Mouse (Mus musculus) ES-E14 (cell line): ENCODE data around the gene Cxcl3. TPM values are rescaled to one million over a fixed set of nuclear protein-coding genes. Genes with fewer than 3 reads are reported as not detected.
A peak's percentile ranks its signal among the peaks of the same experiment; 100 is the strongest.

ENCODE experiments used
- DNase-seq: peaks from one replicate; pipeline ENCODE4 v3.0.0-alpha.2; 2013; ENCODE audit warnings: low read depth, low spot score
- H3K27ac ChIP-seq: 2 replicates; pipeline ENCODE4 v1.5.1; 2012; ENCODE audit warnings: low read depth, mild to moderate bottlenecking, low read length, moderate library complexity, mixed read lengths; ENCODE audit not compliant: poor library complexity, insufficient read depth, severe bottlenecking
- H3K36me3 ChIP-seq: 2 replicates; pipeline ENCODE4 v1.6.1; 2012; ENCODE audit warnings: mild to moderate bottlenecking, low read length, moderate library complexity, mixed read lengths; ENCODE audit not compliant: control insufficient read depth, poor library complexity, insufficient read depth, severe bottlenecking
- H3K4me1 ChIP-seq, 2 experiments: fragments of 150-350 bp in 1 of 2; sonication (generic) in 1 of 2; 2 replicates each; pipeline ENCODE4 v1.6.1; 2012; ENCODE audit warnings: low read length in 2 of 2, mild to moderate bottlenecking in 1 of 2, mixed read lengths in 1 of 2; ENCODE audit not compliant: control insufficient read depth in 2 of 2, insufficient read depth in 2 of 2, poor library complexity in 1 of 2
- H3K4me3 ChIP-seq, 2 experiments: fragments of 150-350 bp in 1 of 2; sonication (generic) in 1 of 2; 2 replicates each; pipeline ENCODE4 v1.5.1; 2012; ENCODE audit warnings: low read length in 2 of 2, low read depth in 1 of 2, mild to moderate bottlenecking in 1 of 2, mixed read lengths in 1 of 2; ENCODE audit not compliant: insufficient read depth in 1 of 2, poor library complexity in 1 of 2, severe bottlenecking in 1 of 2
- H3K9ac ChIP-seq: 2 replicates; pipeline ENCODE4 v1.6.1; 2012; ENCODE audit warnings: low read depth, mild to moderate bottlenecking, low read length, mixed read lengths; ENCODE audit not compliant: poor library complexity, insufficient read depth, severe bottlenecking
- H3K9me3 ChIP-seq: fragments of 150-350 bp; sonication (generic); 2 replicates; pipeline ENCODE4 v1.6.1; 2012; ENCODE audit warnings: low read depth, mild to moderate bottlenecking, low read length; ENCODE audit not compliant: control insufficient read depth, insufficient read depth
- CHD2 ChIP-seq: IDR thresholded peaks from 2 replicates; pipeline ENCODE4 v1.6.1; 2014; ENCODE audit warnings: mild to moderate bottlenecking, low read depth, low read length, inconsistent platforms
- HCFC1 ChIP-seq: IDR thresholded peaks from 2 replicates; pipeline ENCODE4 v1.6.1; 2012; ENCODE audit warnings: low read length, inconsistent platforms, borderline replicate concordance; ENCODE audit not compliant: insufficient read depth
- MAFK ChIP-seq: IDR thresholded peaks from 2 replicates; pipeline ENCODE4 v1.6.1; 2014; ENCODE audit warnings: mild to moderate bottlenecking, low read depth, low read length, inconsistent platforms; ENCODE audit not compliant: insufficient read depth
- ZC3H11A ChIP-seq: IDR thresholded peaks from 2 replicates; pipeline ENCODE4 v1.6.1; 2012; ENCODE audit warnings: low read depth, mild to moderate bottlenecking, inconsistent platforms, low read length, borderline replicate concordance
- ZNF384 ChIP-seq: IDR thresholded peaks from 2 replicates; pipeline ENCODE4 v1.6.1; 2012; ENCODE audit warnings: low read depth, low read length, inconsistent platforms
- in situ Hi-C, 2 experiments: fragments of 600-800 bp; cut with MboI; formaldehyde crosslinking; loops; one replicate each; pipeline ENCODE4 v1.15.1; 2025; ENCODE audit warnings: low sequenced_read_pairs in 2 of 2, inconsistent platforms in 1 of 2; ENCODE audit not compliant: unreplicated experiment in 2 of 2
- total RNA-seq: library from RNA; depleted of rRNA; stranded (reverse); fragments of 300-350 nt; gene quantifications from 2 replicates; pipeline ENCODE4 v1.2.3, GENCODE M21; 2012

The Cxcl3 gene
- total RNA-seq, 1 experiment = not detected

DNA sequence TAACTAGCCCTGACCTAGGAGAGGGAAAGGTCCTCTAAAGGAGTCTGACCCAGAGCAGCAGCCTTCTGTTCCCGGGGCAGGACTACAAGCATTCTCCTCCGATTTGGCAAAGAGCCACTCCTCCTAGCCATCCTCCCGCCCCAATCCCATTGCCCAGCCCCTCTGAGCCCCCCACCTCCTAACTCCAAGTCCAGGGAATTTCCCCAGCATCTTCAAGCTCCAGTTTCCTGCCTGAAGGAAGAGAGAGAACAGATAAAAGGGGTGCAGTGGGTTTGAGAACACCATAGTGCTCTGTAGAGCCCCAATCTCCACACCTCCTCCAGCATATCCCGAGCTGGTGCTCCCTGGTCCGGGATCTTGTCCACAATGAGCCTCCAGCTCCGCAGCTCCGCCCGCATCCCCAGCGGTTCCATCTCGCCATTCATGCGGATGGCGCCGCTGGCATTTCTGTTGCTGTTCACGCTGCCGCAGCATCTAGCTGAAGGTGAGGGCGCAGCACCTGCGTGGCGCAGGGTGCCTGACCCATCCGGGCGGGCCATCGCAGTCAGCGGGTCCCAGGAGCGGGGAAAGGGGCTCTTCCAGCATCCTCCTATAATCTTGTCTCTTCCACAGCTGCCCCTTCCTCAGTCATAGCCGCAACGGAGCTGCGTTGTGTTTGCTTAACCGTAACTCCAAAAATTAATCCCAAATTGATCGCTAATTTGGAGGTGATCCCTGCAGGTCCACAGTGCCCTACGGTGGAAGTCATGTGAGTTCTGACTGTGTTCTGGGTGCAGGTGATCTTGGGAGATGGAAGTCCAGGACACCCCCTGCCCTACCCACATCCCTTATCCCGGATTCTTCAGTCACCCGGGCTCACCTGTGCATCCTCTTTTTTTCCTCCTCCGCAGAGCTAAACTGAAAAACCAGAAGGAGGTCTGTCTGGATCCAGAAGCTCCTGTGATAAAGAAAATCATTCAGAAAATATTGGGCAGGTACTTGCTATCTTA lies 26.5 kb upstream of the Cxcl3 start, which contains the start of gene Cxcl5:
TSS of gene Cxcl5 (plus strand) at position 284 of the 989 bp plus-strand sequence.
- H3K4me1 ChIP-seq = peaks cover 0 to 5% of the 10 kb centered on the region in 2 experiments; a peak in 1 of 4 replicates
- H3K9me3 ChIP-seq = no peaks in the 10 kb centered on the region
- H3K9ac ChIP-seq = peak within 1 kb of the TSS; percentile 17; the same call in 1 of the 2 replicates
- in situ Hi-C loops = no loop called here
- H3K36me3 ChIP-seq = no peaks in the 10 kb centered on the region
- no peak within 1 kb of the TSS for H3K27ac ChIP-seq
- H3K4me3 ChIP-seq = peak within 1 kb of the TSS; percentile 57 to 61
- TF ChIP-seq HCFC1 = no peak
- TF ChIP-seq CHD2 = no peak
- TF ChIP-seq ZNF384 = no peak
- TF ChIP-seq ZC3H11A = no peak
- no peak for TF ChIP-seq MAFK
- DNase-seq = no peak

DNA sequence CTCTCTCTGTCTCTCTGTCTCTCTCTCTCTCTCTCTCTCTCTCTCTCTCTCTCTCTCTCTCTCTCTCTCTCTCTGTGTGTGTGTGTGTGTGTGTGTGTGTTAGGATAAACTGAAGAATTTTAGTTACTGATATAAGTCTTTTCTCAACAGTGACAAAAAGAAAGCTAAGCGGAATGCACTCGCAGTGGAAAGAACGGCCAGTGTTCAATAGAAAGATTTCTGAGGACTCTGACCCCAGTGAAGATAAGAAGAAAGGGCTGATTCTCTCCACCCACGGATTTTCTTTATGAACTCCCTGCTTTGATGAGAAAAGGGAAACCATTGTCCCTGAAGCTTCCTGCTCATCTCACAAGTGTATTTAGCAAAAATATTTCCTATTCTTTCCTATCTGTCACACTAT lies 25.6 kb upstream of the Cxcl3 start:
- no peak for TF ChIP-seq ZNF384
- TF ChIP-seq ZC3H11A = no peak
- no peak for TF ChIP-seq MAFK
- TF ChIP-seq CHD2 = no peak
- TF ChIP-seq HCFC1 = no peak
- DNase-seq = no peak
- Histone ChIP-seq H3K27ac (no peak overlapping the region), H3K4me3 (no peak overlapping the region), H3K4me1 (peaks cover 0 to 5% of the 10 kb centered on the region in 2 experiments; a peak in 1 of 4 replicates), H3K9me3 (no peaks in the 10 kb centered on the region), H3K36me3 (no peaks in the 10 kb centered on the region), H3K9ac (no peak overlapping the region)
- in situ Hi-C loops = no loop called here

DNA sequence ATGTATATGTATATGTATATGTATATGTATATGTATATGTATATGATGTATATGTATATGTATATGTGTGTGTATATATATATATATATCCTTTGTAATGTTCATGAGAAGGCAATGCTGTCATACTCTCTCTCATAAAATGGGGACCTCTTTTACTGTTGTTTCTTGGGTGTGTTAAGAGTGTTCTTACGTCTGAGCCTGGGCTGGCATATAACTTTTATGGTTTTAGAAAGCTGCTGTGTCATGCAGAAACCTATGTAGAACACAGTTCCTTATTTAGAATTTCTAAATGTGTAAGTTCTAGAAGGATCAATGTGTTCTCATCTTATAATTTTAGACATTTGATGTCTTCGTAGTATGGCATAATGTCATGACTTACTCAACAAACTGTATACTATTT lies 25.1 kb upstream of the Cxcl3 start:
- no peak for DNase-seq
- H3K9me3 ChIP-seq = no peaks in the 10 kb centered on the region
- TF ChIP-seq HCFC1 = no peak
- TF ChIP-seq CHD2 = no peak
- TF ChIP-seq MAFK = no peak
- no peak for TF ChIP-seq ZC3H11A
- TF ChIP-seq ZNF384 = no peak
- H3K4me3 ChIP-seq = no peak overlapping the region
- H3K4me1 ChIP-seq = peaks cover 0 to 5% of the 10 kb centered on the region in 2 experiments; a peak in 1 of 4 replicates
- no peak overlapping the region for H3K9ac ChIP-seq
- in situ Hi-C loops = no loop called here
- no peaks in the 10 kb centered on the region for H3K36me3 ChIP-seq
- no peak overlapping the region for H3K27ac ChIP-seq

DNA sequence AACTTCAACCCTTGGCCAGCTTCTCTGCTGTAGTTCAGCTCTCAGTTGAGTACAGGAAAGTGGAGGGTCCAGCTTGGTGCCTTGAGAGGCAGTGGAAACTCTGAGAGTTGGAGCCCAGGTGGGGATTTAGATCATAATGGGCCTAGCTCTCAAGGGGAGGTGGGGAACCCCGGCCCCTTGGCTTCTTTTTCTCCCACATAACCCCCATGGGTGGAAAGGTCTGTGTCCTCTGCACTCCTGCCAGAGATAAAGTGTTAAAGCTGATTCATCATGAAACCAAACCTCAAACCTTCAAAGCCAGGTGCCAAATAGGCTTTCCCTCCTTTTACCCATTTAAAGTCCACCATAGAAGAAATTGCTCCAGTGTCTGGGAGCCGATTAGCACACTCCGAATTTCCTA lies 24.1 kb upstream of the Cxcl3 start:
- no peak for DNase-seq
- Histone ChIP-seq H3K9me3 (no peaks in the 10 kb centered on the region), H3K4me3 (no peak overlapping the region), H3K4me1 (peaks cover 0 to 5% of the 10 kb centered on the region in 2 experiments; a peak in 1 of 4 replicates), H3K36me3 (no peaks in the 10 kb centered on the region), H3K9ac (no peak overlapping the region), H3K27ac (no peak overlapping the region)
- in situ Hi-C loops = no loop called here
- TF ChIP-seq HCFC1 (no peak), ZC3H11A (no peak), MAFK (no peak)
